Mouse (Mus musculus) regulatory T cell (primary cell): Measurements from ENCODE around the gene Sult3a1.
"Not testable (repeated sequence)": the region's sequence is repeated elsewhere in the genome, so short reads cannot be mapped to it uniquely, and the experiment has no call there.

Source experiments
- in situ Hi-C: fragments of 300-600 bp; cut with MboI, MseI; formaldehyde crosslinking; loops from one replicate; pipeline ENCODE4 v1.15.1; 2025; ENCODE audit warnings: high pct_unique_total_duplicates

Sult3a1 gene

DNA sequence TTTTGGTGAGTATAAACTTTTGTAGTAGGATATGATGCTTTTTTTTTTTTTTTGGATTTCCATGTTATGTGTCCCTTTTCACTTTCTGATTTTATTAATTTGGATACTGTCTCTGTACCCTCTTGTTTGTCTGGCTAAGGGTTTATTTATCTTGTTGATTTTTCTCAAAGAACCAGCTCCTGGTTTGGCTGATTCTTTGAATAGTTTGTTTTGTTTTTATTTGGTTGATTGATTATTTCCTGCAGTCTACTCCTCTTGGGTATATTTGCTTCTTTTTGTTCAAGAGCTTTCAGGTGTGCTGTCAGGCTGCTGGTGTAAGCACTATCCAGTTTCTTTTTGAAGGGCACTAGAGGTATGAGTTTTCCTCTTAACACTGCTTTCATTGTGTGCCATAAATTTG is at the start of gene Sult3a1:
Gene Sult3a1, plus strand, starts transcription at position 301 of the 400 bp plus-strand sequence.
- in situ Hi-C loops = no loop called here

DNA sequence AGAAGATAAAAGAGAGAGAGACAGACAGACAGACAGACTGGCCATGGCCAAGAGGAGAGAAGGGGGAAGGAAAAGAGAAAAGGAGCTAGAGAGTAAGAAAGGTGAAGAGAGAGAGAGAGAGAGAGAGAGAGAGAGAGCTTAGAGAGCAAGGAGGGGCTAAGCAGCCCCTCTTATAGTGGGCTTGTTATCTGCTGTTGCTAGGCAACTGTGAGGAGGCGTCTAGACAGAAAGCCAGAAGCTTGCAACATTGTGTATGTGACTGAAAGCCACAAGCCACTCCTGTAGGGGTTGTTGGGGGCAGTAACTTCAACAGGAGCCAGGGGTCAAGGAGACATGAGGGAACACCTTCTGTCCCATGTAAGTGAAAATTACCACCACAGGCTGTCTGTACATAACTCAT is 45.7 kb upstream of the Sult3a1 start:
- in situ Hi-C loops = no loop called here

DNA sequence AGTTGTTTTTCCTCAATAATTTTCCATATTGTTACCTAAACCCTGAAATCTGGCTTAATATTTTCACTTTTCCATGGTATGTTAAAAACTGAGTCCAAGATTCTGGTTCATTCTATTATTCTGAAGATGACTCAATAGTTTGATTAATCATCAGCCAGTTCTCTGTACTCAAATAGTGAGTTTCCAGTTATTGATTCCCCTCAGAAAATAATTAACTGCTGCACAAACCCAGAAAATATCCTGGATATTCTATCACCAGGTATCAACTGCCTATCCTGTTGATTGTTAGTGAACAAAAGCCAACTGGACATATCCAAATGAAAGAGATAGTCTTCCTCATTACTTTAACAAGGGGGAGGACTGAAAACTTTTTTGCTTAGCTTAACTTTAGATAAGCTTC is 43.3 kb upstream of the Sult3a1 start:
- in situ Hi-C loops = no loop called here

DNA sequence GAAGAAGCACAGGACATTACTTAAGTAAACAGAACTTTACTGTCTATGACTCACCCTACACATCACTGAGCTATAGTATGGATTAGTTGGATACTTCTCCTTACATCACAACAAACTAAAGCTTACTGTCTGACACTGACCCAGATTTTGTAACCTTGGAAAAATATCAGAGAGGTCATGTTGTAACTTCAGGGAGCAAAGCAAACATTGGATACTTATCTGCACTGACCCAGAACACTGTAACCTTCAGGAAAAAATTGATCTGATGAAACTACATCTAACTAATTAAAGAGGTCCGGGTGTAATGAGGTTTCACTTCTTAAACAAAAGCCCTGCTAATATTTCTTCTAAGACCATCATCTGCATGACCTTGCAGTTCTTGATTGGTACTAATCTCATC is 40.6 kb upstream of the Sult3a1 start:
- in situ Hi-C loops = no loop called here

DNA sequence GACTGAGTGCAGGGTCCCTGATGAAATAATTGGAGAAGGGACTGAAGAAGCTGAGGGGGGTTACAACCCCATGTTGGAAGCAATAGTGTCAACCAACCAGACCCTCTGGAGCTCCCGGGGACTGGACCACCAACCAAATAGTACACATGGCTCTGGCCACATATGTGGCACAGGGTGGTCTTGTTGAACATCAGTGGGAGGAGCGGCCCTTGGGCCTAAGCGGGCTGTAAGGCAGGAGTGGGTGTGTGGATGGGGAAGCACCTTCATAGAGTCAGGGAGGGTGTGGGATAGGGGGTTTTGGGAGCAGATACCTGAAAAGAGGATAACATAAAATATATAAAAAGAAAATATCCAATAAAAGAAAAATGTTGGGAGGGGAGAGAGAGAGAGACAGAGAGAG is 36.6 kb upstream of the Sult3a1 start:
- in situ Hi-C loops = no loop called here

DNA sequence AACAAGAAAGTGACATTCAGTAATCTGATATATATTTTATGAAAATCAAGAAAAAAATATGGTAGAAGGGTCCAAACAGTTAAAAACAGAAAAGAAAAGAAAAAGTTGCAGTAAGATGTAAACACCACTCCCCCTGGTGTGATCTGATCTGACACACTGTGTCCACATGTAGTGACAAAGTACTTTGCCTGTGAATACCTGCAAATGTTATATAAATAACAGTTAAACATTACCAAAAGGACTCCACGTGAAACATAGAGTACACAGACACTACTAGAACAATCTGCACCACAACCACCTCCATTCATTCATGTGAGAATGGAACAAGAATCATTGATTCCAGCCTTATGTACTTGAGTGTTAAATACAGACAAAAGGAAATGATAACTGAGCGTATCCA is 8.5 kb downstream of the Sult3a1 start:
- in situ Hi-C loops = no loop called here

DNA sequence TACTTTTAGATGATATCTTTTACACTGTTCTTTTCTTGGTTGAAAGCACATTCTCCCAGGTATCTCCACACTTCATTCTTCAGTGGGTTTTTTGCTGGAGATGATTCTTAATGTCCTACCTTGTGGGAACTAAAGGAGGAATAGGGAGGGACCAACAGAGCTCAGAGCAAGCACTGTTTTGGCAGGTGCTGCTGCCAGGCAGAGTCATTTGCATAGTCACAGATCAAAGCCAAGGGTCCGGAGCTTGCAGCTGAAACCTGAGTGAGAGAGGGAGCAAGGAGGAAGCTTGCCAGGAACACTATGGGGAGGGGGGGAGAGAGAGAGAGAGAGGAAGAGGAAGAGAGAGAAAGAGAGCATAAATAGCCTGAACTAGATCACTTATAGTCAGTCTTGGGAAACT is 12.9 kb downstream of the Sult3a1 start:
- in situ Hi-C loops = no loop called here

DNA sequence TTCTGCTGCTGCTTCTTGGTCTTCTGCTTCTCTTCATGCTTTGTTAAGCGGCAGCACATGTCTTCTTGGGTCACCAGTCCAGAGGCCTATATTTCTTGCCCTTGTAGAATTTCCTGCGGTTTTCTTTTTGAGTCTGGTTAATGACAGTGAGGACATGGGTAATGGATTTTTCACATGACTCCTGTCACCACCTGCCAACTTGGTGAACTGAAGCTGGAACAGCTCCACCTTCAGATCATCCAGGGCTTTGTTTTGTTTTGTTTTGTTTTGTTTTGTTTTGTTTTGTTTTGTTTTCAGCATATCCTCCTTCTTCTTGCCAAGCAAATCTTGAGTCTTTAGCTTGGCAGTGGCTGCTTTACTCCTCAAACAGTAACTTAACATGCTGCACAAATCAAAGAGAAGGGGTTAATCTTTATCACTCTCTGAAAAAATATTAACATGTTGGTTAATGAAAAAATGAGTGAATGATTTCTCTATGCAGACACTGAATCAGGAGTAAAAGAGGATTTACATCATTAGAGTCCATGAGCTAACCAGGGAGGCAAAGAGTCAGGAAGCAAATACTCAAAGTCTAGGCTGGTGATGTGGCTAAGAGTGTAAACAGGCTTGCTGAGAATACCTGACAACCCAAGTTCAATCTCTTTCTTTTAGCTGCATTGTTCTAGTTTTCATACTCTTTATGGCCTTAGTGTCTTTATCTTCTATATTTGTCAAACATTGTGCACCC is 15.3 kb downstream of the Sult3a1 start:
- in situ Hi-C loops = no loop called here

DNA sequence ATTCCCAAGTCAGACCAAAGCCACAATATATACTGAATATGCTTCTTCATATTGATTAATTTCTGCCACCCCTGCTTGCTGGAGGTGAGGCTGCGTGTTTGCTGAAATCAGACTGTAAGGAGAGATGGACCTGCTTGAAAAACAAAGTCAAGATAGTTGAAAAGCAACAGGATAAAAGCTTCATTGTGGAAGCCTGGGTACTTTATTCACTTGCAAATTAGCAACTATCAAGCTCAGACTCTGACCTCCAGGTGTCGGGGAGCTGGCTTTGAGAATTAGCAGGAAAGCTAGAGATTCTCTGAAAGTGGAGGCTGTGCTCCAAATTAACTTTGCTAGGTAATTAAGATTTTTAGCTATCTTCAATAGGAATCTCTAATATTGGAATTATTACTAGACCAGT is 24.9 kb downstream of the Sult3a1 start:
- in situ Hi-C loops = not testable (repeated sequence)

DNA sequence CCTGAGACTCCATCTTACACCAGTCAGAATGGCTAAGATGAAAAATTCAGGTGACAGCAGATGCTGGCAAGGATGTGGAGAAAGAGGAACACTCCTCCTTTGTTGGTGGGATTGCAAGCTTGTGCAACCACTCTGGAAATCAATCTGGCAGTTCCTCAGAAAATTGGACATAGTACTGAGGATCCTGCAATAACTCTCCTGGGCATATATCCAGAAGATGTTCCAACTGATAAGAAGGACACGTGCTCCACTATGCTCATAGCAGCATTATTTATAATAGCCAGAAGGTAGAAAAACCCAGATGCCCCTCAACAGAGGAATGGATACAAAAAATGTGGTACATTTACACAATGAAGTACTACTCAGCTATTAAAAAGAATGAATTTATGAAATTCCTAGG is 44.0 kb downstream of the Sult3a1 start:
- in situ Hi-C loops = not testable (repeated sequence)

DNA sequence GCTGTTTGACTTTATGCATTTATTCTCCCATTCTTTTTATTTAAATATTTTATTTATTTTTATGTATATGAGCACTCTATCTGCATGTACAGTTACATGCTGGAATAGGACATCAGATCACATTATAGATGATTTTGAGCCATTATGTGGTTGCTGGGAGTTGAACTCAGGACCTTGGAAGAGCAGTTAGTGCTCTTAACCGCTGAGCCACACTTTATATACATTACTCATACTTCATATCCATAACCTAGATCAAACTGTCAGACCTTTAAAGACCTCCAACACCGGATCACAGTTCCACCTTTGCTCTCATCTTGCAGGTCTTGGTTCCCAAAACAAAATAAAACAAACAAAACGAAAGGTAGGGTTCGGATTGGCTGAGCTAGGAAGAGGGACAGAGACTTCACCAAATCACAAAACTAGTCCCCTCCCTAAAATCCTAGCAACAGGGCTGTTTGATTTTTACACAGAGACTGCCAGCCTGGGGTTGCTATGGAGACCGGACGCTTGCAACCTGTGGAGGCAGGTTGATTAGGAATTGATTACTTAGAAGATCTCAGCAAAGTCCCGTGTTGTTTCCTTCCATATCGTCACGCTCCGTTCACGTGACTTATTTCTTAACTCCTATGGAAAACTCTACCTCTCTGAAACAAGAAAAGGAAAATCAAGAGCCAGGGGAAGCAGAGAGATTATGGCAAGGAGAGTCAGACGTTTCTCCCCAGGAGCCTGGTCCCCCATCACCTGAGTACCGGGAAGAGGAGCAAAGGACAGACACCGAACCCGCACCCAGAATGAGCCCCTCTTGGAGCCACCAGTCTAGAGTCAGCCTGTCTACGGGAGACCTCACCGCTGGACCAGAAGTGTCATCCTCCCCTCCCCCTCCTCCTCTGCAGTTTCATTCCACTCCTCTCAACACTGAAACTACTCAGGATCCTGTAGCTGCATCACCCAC is 47.3 kb downstream of the Sult3a1 start, which contains the start of gene Rsph4a:
Gene Rsph4a, plus strand, starts transcription at position 582 of the 952 bp plus-strand sequence.
- in situ Hi-C loops = no loop called here

DNA sequence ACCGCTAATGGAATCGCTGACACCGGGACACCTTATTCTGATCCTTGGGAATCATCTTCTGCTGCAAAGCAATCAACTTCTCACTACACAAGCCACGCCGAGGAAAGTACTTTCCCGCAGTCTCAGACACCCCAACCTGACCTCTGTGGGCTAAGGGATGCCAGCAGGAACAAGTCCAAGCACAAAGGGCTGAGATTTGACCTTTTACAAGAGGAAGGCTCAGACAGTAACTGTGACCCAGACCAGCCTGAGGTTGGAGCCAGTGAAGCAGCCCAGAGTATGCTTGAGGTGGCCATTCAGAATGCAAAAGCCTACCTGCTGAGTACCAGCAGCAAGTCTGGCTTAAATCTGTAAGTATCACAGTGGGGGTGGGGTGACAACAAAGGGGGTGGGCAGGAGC is 48.0 kb downstream of the Sult3a1 start:
- in situ Hi-C loops = no loop called here
